Mouse (Mus musculus) CD8-positive naive resting alpha-beta T cell, adult 2 months (primary cell): ENCODE results near the gene Ctnnbl1.

ENCODE experiments used
- DNase-seq, 2 experiments: peaks; one replicate each; pipeline ENCODE4 v3.0.0; 2022; ENCODE audit warnings: low read depth in 2 of 2, low spot score in 2 of 2

Ctnnbl1 gene

DNA sequence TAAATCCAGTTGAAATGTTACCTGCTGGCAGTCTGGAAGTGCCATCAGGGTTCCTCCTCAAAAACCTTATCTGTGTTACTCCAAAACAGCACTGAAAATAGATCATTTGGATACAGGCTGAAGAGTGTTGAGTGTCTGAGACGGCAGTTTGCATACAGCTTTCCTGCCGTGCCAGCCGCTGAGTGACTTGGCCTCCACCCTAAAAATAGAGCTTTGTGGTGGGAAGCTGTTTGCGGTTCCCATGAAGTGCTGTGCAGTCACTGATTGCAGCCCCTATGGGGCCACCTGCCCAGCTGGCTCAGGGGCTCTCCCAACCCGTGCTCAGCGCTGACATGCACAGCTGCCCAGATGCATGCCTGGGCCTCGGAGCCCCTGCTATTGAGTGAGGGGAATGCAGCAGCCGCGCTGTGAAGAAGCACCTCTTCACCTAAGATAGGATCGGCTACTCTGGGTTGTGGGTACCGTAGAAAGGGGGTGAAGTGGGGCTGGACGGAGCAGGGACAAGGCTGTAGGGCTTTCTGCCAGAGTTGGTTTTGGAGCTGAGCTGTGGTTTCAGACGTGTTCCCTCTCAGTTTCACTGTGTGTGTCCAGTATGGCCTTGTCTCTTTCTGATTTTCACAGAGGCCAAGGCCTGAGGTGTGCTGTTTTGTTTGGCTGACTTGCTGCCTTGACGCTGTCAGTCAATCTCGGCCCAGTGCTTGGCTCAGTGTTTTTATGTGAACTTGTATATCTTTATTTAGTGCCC is 81.5 kb downstream of the Ctnnbl1 start:
- DNase-seq: no peak

DNA sequence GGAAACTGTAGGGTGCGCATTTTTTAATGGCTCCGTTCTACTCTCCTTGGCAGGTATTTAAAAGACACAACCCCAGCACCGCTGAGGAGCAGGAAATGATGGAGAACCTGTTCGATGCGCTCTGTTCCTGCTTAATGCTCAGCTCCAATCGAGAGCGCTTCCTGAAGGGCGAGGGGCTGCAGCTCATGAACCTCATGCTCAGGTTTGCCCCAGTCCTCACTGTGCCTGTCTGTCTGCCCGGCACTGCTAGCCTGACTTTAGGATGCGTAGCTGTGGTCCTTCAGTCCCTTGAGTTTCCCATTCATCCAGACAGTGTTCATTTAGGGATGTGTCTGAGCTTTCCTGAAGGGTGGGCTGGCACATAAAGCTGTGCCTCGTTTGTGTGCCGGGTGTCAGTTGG is 82.2 kb downstream of the Ctnnbl1 start:
- no peak for DNase-seq

DNA sequence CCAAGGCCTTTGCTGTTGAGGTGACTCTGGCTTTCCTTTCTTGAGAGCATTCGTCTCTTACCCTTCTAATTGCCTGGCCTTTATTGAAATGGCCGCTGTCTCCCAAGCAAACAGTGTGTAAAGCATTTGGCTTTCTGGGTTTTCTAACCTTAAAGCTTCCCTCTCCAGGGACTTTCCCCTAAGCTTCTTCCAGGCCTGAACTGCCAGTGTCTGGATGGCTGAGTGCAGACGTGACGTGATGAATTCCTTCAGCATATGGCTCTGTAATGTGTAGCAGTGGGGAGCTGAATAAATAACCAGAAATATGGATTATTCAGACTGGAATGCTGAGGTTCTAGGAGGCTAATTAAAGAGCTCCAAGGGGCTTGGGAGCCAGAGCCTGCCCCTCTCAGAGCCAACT is 84.1 kb downstream of the Ctnnbl1 start:
- DNase-seq: no peak

DNA sequence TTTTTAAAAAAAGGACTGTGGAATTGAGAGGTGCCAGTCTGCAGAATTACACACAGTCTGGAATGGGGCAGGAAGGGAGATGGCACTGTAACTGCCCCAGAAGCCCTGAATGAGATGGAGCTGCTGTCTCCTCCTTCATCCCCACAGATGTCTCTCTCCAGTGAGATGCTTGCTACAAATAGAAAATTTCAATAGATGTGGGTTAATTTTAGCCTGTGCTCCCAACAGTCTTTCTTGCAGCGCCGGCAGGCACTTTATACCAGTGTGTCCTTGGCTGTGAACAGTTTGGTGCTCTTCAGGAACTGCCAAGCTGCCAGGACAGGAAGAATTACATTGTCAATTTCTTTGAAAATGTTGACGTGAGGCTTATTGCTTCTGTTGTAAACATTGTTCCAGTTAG is 86.3 kb downstream of the Ctnnbl1 start:
- DNase-seq: no peak

DNA sequence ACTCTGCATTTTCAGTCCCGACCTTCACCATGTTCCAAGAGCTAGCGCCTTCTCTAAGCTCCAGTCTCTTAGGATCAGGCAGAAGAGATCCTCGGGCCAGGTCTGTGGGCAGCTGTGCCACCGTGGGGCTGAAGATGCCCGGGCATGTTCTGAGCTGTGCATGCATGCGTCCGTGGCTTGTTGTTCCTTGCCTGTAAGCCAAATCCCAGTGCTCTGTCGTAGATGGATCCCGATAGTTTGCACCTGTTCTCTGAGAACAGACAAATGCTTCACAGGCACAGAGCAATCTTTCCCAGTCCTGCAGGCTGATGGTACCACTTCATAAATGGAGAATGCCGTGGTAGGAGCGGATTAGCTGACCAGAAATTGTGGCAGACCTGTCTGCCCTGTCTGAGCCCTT is 87.0 kb downstream of the Ctnnbl1 start:
- DNase-seq: no peak

DNA sequence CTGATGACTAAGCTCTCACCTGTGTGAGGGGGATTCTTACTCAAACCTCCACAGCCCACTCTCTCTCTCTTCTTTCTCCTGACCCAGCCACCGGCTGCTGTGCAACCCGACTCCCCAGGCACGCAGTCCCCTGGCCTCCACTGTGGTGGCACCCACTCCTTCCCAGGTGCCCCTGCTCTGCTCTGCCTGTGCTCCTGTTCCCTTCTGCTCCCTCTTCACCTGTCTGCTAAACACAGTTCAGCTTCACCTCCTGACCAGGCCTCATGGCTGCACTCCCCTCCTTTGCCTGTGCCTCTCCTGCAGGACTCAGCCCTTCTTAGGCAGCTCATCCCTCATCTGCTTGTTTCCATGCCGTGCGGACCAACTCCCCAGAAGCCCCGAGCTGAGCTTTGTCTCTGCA is 92.9 kb downstream of the Ctnnbl1 start:
- DNase-seq: no peak

DNA sequence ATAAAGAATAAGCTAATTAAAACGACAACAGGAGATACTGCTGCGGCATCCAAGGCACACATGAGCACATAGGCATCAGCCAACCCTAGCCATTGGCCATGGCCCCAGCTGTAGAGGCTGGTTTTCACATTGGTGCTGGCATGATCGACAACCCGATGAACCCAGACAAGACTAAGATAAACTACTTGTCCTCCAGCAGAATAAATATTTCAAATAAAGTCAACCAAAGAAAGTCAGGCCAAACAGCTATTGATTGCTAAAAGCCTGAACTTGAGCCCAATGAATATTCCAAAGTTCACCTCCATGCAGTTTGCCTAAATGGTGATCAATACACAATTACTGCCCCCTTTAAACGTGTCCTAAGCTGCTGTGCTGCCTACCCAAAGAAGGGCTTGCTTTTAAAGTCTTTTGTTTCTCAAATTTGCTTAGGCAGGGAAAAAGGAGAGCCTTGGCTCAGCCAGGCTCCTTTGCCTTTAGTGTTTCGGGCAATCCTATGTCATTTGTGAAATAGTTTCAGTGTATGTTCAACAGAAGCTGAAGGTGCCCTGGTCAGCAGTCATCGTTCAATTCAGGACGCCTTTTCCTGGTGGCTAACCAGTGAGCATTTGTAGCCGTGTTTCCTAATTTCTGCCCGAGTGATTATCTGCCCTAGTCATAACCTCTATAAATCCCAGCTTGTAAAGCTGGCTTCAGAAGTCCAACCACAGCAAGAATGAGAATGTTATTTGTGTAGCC is 93.6 kb downstream of the Ctnnbl1 start:
- no peak for DNase-seq

DNA sequence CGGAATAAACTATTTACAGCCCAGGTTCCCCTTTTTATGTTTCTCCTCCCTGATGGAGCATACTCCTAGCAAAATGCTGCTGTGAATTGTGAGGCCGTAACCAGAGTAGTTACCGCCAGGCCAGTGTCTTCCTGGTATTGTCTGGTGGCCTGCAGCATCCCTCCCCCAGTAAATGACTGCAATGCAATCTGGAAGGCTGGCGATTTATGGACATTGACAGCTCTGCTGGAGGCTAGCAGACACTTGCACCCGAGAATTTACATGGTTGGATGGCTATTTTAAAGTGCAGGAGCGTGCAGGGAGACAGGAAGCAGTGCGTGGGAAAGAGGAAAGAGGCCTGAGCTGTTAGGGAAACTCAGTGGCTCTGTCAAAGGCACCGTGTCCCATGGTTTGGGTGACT is 99.8 kb downstream of the Ctnnbl1 start:
- no peak for DNase-seq

DNA sequence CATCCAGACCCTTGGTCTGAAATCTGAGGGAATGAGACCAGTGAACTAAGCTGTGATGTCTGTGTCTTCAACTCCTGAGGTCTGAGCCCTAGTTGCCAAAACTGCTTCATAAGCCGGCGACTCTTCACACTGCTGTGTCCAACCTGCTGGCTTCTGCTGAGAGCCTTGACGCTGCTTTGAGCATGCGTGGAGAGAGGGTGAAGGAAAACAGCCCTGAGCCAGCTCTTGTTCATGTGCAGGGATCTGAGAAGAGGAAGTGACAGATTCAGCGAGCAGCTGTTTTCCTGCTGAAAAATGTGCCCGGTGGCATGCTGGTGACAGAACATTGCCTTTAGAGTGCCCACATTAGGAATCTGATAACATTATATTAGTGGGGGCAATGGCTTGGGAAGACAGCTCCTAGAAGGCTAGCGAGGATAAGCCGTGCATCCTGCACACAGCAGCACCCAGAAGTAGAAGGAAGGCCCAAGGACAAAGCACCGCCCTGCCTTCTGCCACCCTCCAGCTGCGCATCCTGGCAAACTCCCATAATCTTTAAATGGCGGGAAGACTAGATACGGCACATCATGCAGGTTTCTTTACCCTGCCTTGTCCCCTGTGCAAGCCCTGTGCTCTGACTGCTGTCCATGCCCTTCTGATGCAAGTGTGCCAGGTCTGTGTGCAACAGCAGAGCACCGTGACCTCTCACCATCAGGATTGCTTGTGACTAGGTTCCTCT is 101.2 kb downstream of the Ctnnbl1 start:
- no peak for DNase-seq

DNA sequence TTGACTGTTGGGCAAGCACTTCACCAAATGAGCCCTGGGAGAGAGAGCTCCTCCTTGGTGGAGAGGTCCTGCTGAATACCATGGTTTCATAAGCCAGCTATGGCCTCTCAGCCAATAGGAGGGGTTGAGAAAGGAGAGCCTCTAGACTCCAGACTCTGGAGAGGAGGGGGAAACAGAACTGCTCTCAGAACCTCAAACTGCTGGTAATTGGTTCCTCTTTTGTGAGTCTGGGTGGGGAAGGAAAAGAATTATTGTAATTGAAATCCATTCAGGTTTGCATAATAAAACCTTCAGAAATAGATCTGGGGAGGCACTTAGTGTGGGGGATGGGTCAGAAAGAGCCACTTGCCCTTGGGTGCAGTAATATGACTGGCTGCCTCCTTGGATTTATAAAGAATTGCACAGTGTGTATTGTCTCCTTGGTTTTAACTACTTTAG is 103.5 kb downstream of the Ctnnbl1 start:
- no peak for DNase-seq

DNA sequence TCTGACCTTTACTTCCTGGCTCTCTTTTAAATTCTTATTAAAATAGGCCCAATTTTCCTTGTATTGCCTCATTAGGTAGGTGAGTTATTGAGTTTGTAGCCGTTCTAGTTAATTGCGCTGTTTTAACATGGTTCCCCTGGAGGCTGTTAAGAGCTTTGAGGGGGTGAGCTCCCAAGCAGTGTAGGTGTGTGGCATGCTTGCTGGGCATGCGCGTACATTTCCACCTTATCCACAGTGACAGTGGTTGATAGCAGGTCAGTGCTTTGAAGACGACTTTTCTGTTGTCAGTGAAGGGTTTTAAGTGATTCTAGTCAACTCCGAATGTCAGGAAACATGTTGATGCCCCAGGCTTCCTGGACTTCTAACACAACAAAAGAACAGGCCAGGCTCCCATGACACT is 103.9 kb downstream of the Ctnnbl1 start:
- no peak for DNase-seq

DNA sequence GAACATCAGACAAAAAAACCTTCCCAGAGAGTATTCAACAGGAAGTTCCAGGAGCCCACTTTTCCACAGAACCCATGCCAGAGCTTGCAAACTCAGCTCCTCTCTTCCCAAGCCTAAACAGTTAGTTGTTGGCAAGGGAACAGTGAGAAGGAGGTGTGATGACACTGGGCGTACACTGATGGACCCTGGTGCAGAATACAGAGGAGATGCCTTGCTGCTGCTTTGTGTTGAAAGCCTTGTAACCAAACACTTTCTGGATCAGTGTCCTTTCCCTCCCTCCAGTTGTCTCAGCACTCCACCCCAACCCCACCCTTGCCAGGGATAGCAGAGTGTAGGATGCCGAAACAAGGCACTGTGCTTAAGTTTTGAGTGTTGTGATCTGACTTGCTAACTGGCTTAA is 107.5 kb downstream of the Ctnnbl1 start:
- DNase-seq: no peak

DNA sequence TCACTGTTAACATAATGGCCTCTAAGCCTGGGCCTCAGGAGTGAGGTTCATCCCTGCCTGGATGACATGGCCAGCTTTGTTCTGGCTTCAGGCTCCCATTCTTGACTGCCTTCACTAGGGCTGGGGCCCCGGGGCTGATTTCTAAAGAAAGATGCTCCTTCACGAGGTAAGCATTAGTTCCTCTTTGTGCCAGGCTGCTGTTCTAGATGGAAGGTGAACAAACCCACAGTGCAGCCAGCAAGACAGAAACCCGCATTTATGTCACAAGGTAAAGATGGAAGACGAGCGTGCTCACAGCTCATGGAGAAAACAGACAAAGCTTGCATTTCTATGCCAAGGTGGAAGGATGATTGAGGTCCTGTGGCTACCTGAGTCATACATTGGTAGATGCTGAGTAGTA is 108.6 kb downstream of the Ctnnbl1 start:
- DNase-seq: no peak

DNA sequence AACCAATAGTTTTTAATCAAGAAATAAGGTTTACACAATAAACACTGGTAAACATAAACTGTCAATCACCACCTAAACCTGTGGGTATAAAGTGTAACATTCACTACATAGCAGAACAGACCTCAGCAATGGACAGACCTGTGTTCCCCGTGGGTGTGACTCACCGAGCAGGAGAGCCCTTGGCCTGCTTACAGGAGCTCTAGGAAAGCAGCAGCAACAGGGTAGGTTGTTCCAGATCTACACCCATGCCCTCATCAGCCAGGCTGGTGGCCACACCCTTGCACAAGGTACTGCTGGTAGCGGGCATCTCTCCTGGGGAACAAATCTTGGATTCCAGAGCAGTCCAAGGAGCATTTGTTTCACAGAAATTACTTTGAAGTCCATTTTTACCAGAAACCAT is 115.9 kb downstream of the Ctnnbl1 start:
- DNase-seq: no peak

DNA sequence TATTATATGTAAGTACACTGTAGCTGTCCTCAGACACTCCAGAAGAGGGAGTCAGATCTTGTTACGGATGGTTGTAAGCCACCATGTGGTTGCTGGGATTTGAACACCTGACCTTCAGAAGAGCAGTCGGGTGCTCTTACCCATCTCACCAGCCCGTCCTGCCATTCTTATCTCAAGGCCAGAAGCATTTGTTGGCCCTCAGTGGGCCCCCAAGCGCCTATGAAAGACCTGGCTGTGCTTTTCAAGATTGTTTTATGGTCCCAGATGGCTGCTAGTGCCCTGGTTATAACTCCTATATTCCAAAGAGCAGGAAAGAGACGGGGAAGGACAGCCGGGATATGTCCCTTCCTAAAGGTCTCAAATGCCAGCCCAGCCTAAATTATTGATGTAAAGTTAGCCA is 118.6 kb downstream of the Ctnnbl1 start:
- DNase-seq: no peak

DNA sequence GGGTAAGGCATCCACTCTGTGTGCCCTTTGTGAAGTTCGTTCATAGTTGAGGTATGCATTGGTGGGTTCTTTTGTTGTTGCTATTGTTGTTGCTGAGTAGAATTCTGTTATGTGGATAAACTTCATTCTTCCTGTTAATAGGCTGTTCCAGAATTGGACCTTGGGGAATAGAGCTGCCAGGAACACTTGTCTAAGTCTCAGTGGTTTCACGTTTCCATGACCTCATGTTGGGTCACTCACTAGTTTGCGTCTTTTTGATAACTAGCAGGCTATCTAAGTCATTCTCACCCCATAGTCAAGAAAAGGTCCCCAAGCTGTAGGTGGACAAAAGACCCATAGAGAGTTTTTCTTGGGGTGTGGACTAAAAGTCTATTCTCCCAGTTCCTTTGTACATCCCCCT is 120.3 kb downstream of the Ctnnbl1 start:
- DNase-seq: no peak

DNA sequence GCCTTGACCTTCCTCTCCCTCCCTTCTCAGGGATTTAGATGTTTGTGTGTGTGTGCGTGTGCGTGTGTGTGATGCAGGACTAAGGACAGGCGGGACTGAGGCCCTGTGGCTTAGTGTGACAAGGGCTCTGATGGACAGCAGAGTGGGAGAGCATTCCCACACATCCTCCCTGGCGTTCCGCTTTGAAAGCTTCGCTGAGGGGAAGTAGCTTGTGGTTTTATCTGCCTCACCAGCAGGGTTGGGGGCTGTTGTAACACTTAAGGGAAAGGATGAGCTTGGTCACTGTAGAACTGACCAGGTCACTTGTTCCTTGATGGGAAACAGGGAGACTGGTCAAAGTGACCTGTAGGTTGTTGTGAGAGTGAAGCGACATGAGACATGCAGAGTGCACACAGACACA is 121.1 kb downstream of the Ctnnbl1 start:
- no peak for DNase-seq

DNA sequence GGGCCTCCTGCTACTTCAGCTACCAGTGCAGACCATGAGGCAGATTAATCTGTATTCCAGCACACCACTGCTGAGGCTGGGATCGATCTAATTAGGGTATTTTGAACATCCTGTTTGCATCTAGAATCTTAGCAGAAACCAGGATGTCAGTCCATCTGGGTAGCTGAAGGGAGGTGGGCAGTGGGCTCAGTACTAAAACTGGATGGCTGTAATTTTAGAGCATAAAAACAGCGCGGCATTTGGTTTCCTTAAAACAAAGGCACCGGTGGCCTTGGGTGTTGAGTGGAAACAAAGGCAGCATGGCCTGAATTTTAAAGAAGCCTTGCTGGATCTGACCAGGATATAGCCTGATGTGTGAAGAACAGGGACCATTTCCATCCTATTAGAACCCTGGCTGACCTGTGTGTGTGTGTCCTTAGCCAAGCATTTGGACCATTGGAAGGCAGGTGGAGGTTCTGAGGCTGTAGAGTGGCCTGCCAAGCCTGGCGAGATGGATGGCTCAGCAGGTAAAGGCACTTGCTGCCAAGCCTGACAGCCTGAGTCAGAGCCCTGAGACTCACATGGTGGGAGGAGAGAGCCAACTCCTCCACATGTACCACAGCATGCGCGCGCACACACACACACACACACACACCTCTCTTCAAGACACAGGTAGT is 122.0 kb downstream of the Ctnnbl1 start:
- no peak for DNase-seq

DNA sequence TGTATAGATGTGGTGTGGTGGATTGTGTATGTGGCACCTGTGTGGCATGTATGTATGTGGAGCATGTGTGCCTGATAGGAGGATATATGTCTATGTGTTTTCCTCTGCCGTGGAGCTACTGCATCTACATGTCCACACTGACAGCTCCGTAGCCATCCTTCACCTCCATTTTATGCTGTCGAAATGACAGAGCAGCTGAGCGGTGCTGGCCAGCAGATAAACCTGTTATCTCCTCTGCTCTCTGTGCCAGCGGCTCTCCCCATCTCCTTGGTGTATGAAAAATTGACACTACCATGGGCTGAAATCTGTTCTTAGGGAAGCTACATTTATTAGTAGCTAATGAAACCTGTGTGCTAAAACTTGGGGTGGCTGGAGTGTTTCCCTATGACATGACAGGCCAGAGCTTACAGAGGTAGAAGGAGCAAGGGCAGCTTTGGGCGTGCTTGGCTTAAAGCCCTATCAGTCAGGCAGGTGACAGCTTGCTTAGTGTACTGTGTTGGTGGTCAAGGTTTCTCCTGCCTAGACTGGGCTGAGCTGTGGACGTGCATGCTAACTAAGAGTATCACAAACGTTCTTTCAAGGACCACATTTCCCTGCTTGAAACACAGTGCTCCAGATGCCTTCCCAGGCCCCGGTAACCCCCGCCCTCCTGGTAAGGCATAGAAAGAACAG is 124.2 kb downstream of the Ctnnbl1 start:
- no peak for DNase-seq

DNA sequence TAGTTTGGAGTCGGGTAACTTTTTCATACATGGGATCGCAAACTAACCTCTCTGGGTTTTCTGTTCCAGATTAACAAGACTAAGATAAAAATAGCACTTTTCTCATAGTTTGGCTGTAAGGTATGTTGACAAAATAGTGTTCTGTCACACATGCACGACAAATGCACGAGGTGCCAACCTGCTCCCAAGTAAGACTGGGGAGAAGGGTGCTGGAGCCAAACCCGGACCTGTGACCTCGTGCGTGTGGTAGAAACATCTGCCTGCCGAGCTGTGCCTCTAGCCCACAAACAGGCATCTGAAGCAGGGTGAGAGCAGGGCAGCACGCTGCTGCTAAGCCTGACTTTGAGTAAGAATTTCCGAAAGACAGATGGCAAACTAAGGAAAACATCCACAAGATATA is 125.1 kb downstream of the Ctnnbl1 start:
- no peak for DNase-seq

DNA sequence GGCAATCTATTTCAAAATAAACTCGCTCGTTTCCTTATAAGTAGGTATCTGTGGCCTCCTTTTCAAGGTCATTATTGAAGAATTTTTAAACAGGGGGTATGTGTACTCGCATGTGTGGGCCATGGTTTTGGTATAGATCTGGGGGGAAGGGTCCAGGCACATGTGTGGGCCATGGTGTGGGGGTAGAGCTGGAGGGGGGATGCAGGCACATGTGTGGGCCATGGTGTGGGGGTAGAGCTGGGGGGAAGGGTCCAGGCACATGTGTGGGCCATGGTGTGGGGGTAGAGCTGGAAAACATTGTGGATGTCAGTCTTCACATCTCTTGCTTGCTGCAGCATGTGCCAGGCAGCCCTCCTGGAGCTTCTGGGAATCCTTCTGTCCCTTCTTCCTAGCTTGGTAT is 129.9 kb downstream of the Ctnnbl1 start:
- DNase-seq: no peak
